Mouse (Mus musculus) thymus, adult 2 months (tissue): ENCODE data around the gene Olfr1359.

Experiments
- CTCF ChIP-seq: fragments of 200-500 bp; IDR thresholded peaks from 2 replicates; pipeline ENCODE4 v1.5.1; 2012; ENCODE audit warnings: mild to moderate bottlenecking, control low read depth, low read length, moderate library complexity, borderline replicate concordance; ENCODE audit not compliant: control insufficient read depth, poor library complexity, insufficient read depth; ENCODE audit errors: extremely low read depth
- POLR2A ChIP-seq: fragments of 200-500 bp; IDR thresholded peaks from 2 replicates; pipeline ENCODE4 v1.6.1; 2012; ENCODE audit warnings: mild to moderate bottlenecking, low read length, control low read depth, moderate library complexity; ENCODE audit not compliant: control insufficient read depth, poor library complexity, insufficient read depth; ENCODE audit errors: extremely low read depth

- no peak for TF ChIP-seq CTCF
- no peak for TF ChIP-seq POLR2A
These were observed 31.6 kb downstream of the Olfr1359 start for GRCm38 (mm10) chr13:21729544-21729943.
